Mouse (Mus musculus) erythroblast, embryonic 14.5 days (primary cell): ENCODE measurements around the gene Ttc19. TPM values are rescaled to one million over a fixed set of nuclear protein-coding genes. Genes with fewer than 3 reads are reported as not detected.

ENCODE experiments used
- H3K27me3 ChIP-seq: 2 replicates; pipeline ENCODE4 v1.6.1; 2012; ENCODE audit warnings: inconsistent platforms; ENCODE audit not compliant: control insufficient read depth
- H3K36me3 ChIP-seq: 2 replicates; pipeline ENCODE4 v1.6.1; 2012; ENCODE audit warnings: mild to moderate bottlenecking, inconsistent platforms; ENCODE audit not compliant: control insufficient read depth
- H3K4me1 ChIP-seq: 2 replicates; pipeline ENCODE4 v1.6.1; 2012; ENCODE audit warnings: inconsistent platforms; ENCODE audit not compliant: control insufficient read depth
- H3K4me3 ChIP-seq: replicated peaks from 2 replicates; pipeline ENCODE3; 2012; ENCODE audit warnings: moderate library complexity, mild to moderate bottlenecking, inconsistent platforms
- H3K9me3 ChIP-seq: 2 replicates; pipeline ENCODE4 v1.6.1; 2012; ENCODE audit warnings: low read length, inconsistent platforms, mixed read lengths; ENCODE audit not compliant: control insufficient read depth
- GATA1 ChIP-seq: IDR thresholded peaks from 2 replicates; pipeline ENCODE4 v1.6.1; 2012; ENCODE audit warnings: low read length, inconsistent platforms, mixed read lengths
- TAL1 ChIP-seq: IDR thresholded peaks from 3 replicates; pipeline ENCODE4 v1.6.1; 2012; ENCODE audit warnings: low read length, inconsistent platforms, mixed read lengths
- polyA plus RNA-seq: library from polyadenylated mRNA; stranded (reverse); fragments of >175 nt; gene quantifications from 2 replicates; pipeline ENCODE4 v1.2.3, GENCODE M21; 2012

The Ttc19 gene
- polyA plus RNA-seq, 1 experiment = 0.10 TPM

GRCm38 (mm10) chr11:62309296-62309695, 28.0 kb downstream of the Ttc19 start:
- no peak for TF ChIP-seq GATA1
- TF ChIP-seq TAL1 = no peak
- Histone ChIP-seq H3K4me3 (no peak overlapping the region), H3K27me3 (no peaks in the 10 kb centered on the region), H3K4me1 (no peaks in the 10 kb centered on the region), H3K36me3 (peaks cover 32% of the 10 kb centered on the region), H3K9me3 (no peaks in the 10 kb centered on the region)

GRCm38 (mm10) chr11:62314984-62315383, 33.7 kb downstream of the Ttc19 start:
- TF ChIP-seq TAL1 (no peak), GATA1 (no peak)
- Histone ChIP-seq H3K9me3 (no peaks in the 10 kb centered on the region), H3K36me3 (peaks cover 77% of the 10 kb centered on the region), H3K4me3 (no peak overlapping the region), H3K27me3 (no peaks in the 10 kb centered on the region), H3K4me1 (no peaks in the 10 kb centered on the region)

- Histone ChIP-seq H3K4me1 (no peaks in the 10 kb centered on the region), H3K4me3 (no peak overlapping the region), H3K36me3 (peaks cover 97% of the 10 kb centered on the region), H3K27me3 (no peaks in the 10 kb centered on the region), H3K9me3 (no peaks in the 10 kb centered on the region)
- no peak for TF ChIP-seq TAL1
- no peak for TF ChIP-seq GATA1
These were observed 36.5 kb downstream of the Ttc19 start for GRCm38 (mm10) chr11:62317746-62318145.

GRCm38 (mm10) chr11:62320097-62320496, 38.8 kb downstream of the Ttc19 start:
- TF ChIP-seq GATA1 = no peak
- TF ChIP-seq TAL1 = no peak
- H3K9me3 ChIP-seq = no peaks in the 10 kb centered on the region
- H3K4me3 ChIP-seq = no peak overlapping the region
- H3K36me3 ChIP-seq = peaks cover 97% of the 10 kb centered on the region
- no peaks in the 10 kb centered on the region for H3K27me3 ChIP-seq
- H3K4me1 ChIP-seq = no peaks in the 10 kb centered on the region

GRCm38 (mm10) chr11:62323659-62324058, 42.4 kb downstream of the Ttc19 start:
- H3K4me3 ChIP-seq = no peak overlapping the region
- no peaks in the 10 kb centered on the region for H3K9me3 ChIP-seq
- no peak for TF ChIP-seq GATA1
- TF ChIP-seq TAL1 = no peak
- H3K4me1 ChIP-seq = no peaks in the 10 kb centered on the region
- no peaks in the 10 kb centered on the region for H3K27me3 ChIP-seq
- H3K36me3 ChIP-seq = peaks cover 97% of the 10 kb centered on the region

GRCm38 (mm10) chr11:62331141-62331540, 49.9 kb downstream of the Ttc19 start:
- peaks cover 97% of the 10 kb centered on the region for H3K36me3 ChIP-seq
- H3K27me3 ChIP-seq = no peaks in the 10 kb centered on the region
- no peaks in the 10 kb centered on the region for H3K9me3 ChIP-seq
- no peak overlapping the region for H3K4me3 ChIP-seq
- TF ChIP-seq TAL1 = no peak
- no peaks in the 10 kb centered on the region for H3K4me1 ChIP-seq

GRCm38 (mm10) chr11:62332228-62332627, 51.0 kb downstream of the Ttc19 start:
- H3K27me3 ChIP-seq = no peaks in the 10 kb centered on the region
- H3K9me3 ChIP-seq = no peaks in the 10 kb centered on the region
- no peak overlapping the region for H3K4me3 ChIP-seq
- peaks cover 96% of the 10 kb centered on the region for H3K36me3 ChIP-seq
- no peak for TF ChIP-seq GATA1
- H3K4me1 ChIP-seq = no peaks in the 10 kb centered on the region

- H3K36me3 ChIP-seq = peaks cover 76% of the 10 kb centered on the region
- H3K27me3 ChIP-seq = no peaks in the 10 kb centered on the region
- no peak overlapping the region for H3K4me3 ChIP-seq
- H3K9me3 ChIP-seq = no peaks in the 10 kb centered on the region
- TF ChIP-seq TAL1 = no peak
- TF ChIP-seq GATA1 = no peak
- no peaks in the 10 kb centered on the region for H3K4me1 ChIP-seq
These were observed 61.7 kb downstream of the Ttc19 start for GRCm38 (mm10) chr11:62343002-62343401.

GRCm38 (mm10) chr11:62351948-62352347, 70.7 kb downstream of the Ttc19 start:
- no peaks in the 10 kb centered on the region for H3K27me3 ChIP-seq
- no peak for TF ChIP-seq TAL1
- no peak for TF ChIP-seq GATA1
- H3K36me3 ChIP-seq = peaks cover 91% of the 10 kb centered on the region

GRCm38 (mm10) chr11:62355216-62355615, 73.9 kb downstream of the Ttc19 start:
- TF ChIP-seq GATA1 (no peak), TAL1 (no peak)
- no peaks in the 10 kb centered on the region for H3K4me1 ChIP-seq
- H3K9me3 ChIP-seq = no peaks in the 10 kb centered on the region
- peaks cover 87% of the 10 kb centered on the region for H3K36me3 ChIP-seq
- no peak overlapping the region for H3K4me3 ChIP-seq
- no peaks in the 10 kb centered on the region for H3K27me3 ChIP-seq

More at GRCm38 (mm10) chr11:62351948-62352347, 70.7 kb downstream of the Ttc19 start:
- Histone ChIP-seq H3K4me1 (no peaks in the 10 kb centered on the region), H3K4me3 (no peak overlapping the region), H3K9me3 (no peaks in the 10 kb centered on the region)
